In genomic region chr13:41619470-41619869, GRCm38 (mm10) we compare ENCODE assay signal across 24 mouse cellular contexts. TPM values are rescaled to one million over a fixed set of nuclear protein-coding genes. Genes with fewer than 3 reads are reported as not detected.
A peak's percentile ranks its signal among the peaks of the same experiment; 100 is the strongest.
DNase-seq lines count a peak whose midpoint lies in the region; ATAC-seq and TF ChIP-seq lines count a peak whose summit lies in the region.
"Had no signal": no experiment of that assay in that cellular context is flagged by ENCODE, and none has a peak within 500 bp of the region (broad histone marks: within the 10 kb centered on the region; RNA-seq: fewer than 3 reads in every experiment).

No protein-coding gene starts in this region.

- TF ChIP-seq CTCF in intestine, postnatal 0 days (IDR thresholded peaks at IDR 0.05; ENCODE audit: low read depth) = no peak

- 85% methylated on average over 4 of the region's 4 CpGs for WGBS in intestine, embryonic 14.5 days
- 71% methylated on average over 4 of the region's 4 CpGs for WGBS in intestine, postnatal 0 days
- WGBS in liver, embryonic 15.5 days (ENCODE audit: insufficient replicate concordance) = 33% methylated on average over 4 of the region's 4 CpGs

- no peak overlapping the region for H3K4me2 ChIP-seq in intestine, embryonic 14.5 days (ENCODE audit: low read length)
- H3K4me2 ChIP-seq in intestine, postnatal 0 days (replicated peaks; ENCODE audit: low read depth) = no peak overlapping the region
- no peak overlapping the region for H3K4me2 ChIP-seq in liver, embryonic 15.5 days
- H3K4me2 ChIP-seq: heart, embryonic 13.5 days; midbrain, embryonic 12.5 days; neural tube, embryonic 12.5 days had no signal

- peak; percentile 38 for DNase-seq in intestine, embryonic 14.5 days (ENCODE audit: low spot score)
- DNase-seq in layer of hippocampus, postnatal 10 days (ENCODE audit: low spot score in 2 of 2) = no peak
- DNase-seq in urinary bladder, adult 2 months (ENCODE audit: low spot score) = no peak
- DNase-seq: adrenal gland, adult 8-10 months; cerebellum, postnatal 36 days; heart, postnatal 36 days; kidney, adult 2 months; kidney, postnatal 10 days; lung, adult 2 months; right cerebral cortex, adult 18-20 months had no signal

- H3K9me3 ChIP-seq in intestine, embryonic 14.5 days (ENCODE audit: control insufficient read depth, low read length) = no peaks in the 10 kb centered on the region
- H3K9me3 ChIP-seq in intestine, postnatal 0 days (ENCODE audit: control insufficient read depth) = no peaks in the 10 kb centered on the region
- no peaks in the 10 kb centered on the region for H3K9me3 ChIP-seq in liver, embryonic 15.5 days (replicated peaks)
- H3K9me3 ChIP-seq: embryonic facial prominence, embryonic 10.5 days; heart, embryonic 13.5 days; limb, embryonic 10.5 days; midbrain, embryonic 12.5 days; neural tube, embryonic 12.5 days had no signal

- no peaks in the 10 kb centered on the region for H3K4me1 ChIP-seq in intestine, embryonic 14.5 days (replicated peaks; ENCODE audit: control insufficient read depth, insufficient read depth, low read length)
- H3K4me1 ChIP-seq in intestine, postnatal 0 days (replicated peaks; ENCODE audit: control insufficient read depth, insufficient read depth, low read length) = peaks cover 8% of the 10 kb centered on the region; the same call in 1 of the 2 replicates
- H3K4me1 ChIP-seq in liver, embryonic 15.5 days (replicated peaks) = peaks cover 13% of the 10 kb centered on the region
- H3K4me1 ChIP-seq: limb, embryonic 10.5 days; neural tube, embryonic 12.5 days had no signal

- no peaks in the 10 kb centered on the region for H3K36me3 ChIP-seq in intestine, embryonic 14.5 days (ENCODE audit: control insufficient read depth, insufficient read depth, low read length)
- no peaks in the 10 kb centered on the region for H3K36me3 ChIP-seq in intestine, postnatal 0 days (ENCODE audit: control insufficient read depth, insufficient read depth)
- no peaks in the 10 kb centered on the region for H3K36me3 ChIP-seq in liver, embryonic 15.5 days (replicated peaks)
- H3K36me3 ChIP-seq: embryonic facial prominence, embryonic 10.5 days; heart, embryonic 13.5 days; limb, embryonic 10.5 days; midbrain, embryonic 12.5 days; neural tube, embryonic 12.5 days had no signal

- no peaks in the 10 kb centered on the region for H3K27me3 ChIP-seq in intestine, embryonic 14.5 days (replicated peaks; ENCODE audit: control insufficient read depth, insufficient read depth, low read length)
- H3K27me3 ChIP-seq in intestine, postnatal 0 days (replicated peaks; ENCODE audit: control insufficient read depth, insufficient read depth, low read length) = no peaks in the 10 kb centered on the region
- H3K27me3 ChIP-seq in liver, embryonic 15.5 days = no peaks in the 10 kb centered on the region
- H3K27me3 ChIP-seq: heart, embryonic 13.5 days; midbrain, embryonic 12.5 days; neural tube, embryonic 12.5 days had no signal

- H3K4me3 ChIP-seq in intestine, embryonic 14.5 days (ENCODE audit: low read depth, low read length) = no peak overlapping the region
- no peak overlapping the region for H3K4me3 ChIP-seq in intestine, postnatal 0 days (ENCODE audit: low read depth, low read length)
- H3K4me3 ChIP-seq in liver, embryonic 15.5 days (replicated peaks) = no peak overlapping the region
- H3K4me3 ChIP-seq: embryonic facial prominence, embryonic 10.5 days; heart, embryonic 13.5 days; left cerebral cortex, adult 2 months; limb, embryonic 10.5 days; midbrain, embryonic 12.5 days; neural tube, embryonic 12.5 days had no signal

- no peak overlapping the region for H3K27ac ChIP-seq in intestine, embryonic 14.5 days (ENCODE audit: low read depth)
- no peak overlapping the region for H3K27ac ChIP-seq in intestine, postnatal 0 days (ENCODE audit: low read depth, low read length)
- H3K27ac ChIP-seq in liver, embryonic 15.5 days (replicated peaks) = 0 out of 2 replicates have a peak overlapping the region, but pooled peaks have one; percentile 38
- H3K27ac ChIP-seq: embryonic facial prominence, embryonic 10.5 days; heart, embryonic 13.5 days; hindbrain, postnatal 0 days; left cerebral cortex, adult 2 months; limb, embryonic 10.5 days; midbrain, embryonic 12.5 days; neural tube, embryonic 12.5 days; stomach, postnatal 0 days had no signal

- no peak for ATAC-seq in intestine, embryonic 14.5 days (replicated peaks; ENCODE audit: low FRiP score, low TSS enrichment, low read depth)
- no peak for ATAC-seq in intestine, postnatal 0 days
- ATAC-seq in granulocyte monocyte progenitor cell, adult 5-6 weeks (replicated peaks; ENCODE audit: poor library complexity, severe bottlenecking) = peak; percentile 89
- peak; percentile 76 for ATAC-seq in liver, embryonic 15.5 days (ENCODE audit: insufficient read depth)
- ATAC-seq in monocyte, adult 5-6 weeks (replicated peaks; ENCODE audit: insufficient number of reproducible peaks, low FRiP score, low TSS enrichment, poor library complexity, severe bottlenecking) = peak; percentile 69
- ATAC-seq in frontal cortex, adult (ENCODE audit: low TSS enrichment) = no peak
- ATAC-seq: forebrain, embryonic 14.5 days; hindbrain, postnatal 0 days had no signal

- no peak overlapping the region for H3K9ac ChIP-seq in intestine, embryonic 14.5 days (ENCODE audit: low read length)
- H3K9ac ChIP-seq in intestine, postnatal 0 days (ENCODE audit: low read depth, low read length) = no peak overlapping the region
- no peak overlapping the region for H3K9ac ChIP-seq in liver, embryonic 15.5 days
- H3K9ac ChIP-seq: heart, embryonic 13.5 days; midbrain, embryonic 12.5 days; neural tube, embryonic 12.5 days had no signal

RNA-seq across cellular contexts. Expression of gene Tmem170b, which starts 13.8 kb away (rescaled TPM):
- polyA plus RNA-seq in intestine, embryonic 14.5 days (2014; fragmentation: Nextera tagmentation; extraction: Ambion mirVana) = 14.3 and 14.9 TPM in 2 replicates
- polyA plus RNA-seq in intestine, postnatal 0 days (2015; fragmentation: Nextera tagmentation; extraction: Ambion mirVana) = 7.7 and 8.9 TPM in 2 replicates
- 23.8 and 24.3 TPM in 2 replicates for total RNA-seq in granulocyte monocyte progenitor cell, adult 5-6 weeks (2014; fragmentation: Nextera tagmentation)
- total RNA-seq in granulocyte monocyte progenitor cell, adult 5-6 weeks (2017) = 20.8 and 24.3 TPM in 2 replicates
- polyA plus RNA-seq in liver, embryonic 15.5 days (2015; fragmentation: Nextera tagmentation; extraction: Ambion mirVana) = 5.8 and 6.2 TPM in 2 replicates
- 17.6 to 20.1 TPM (median 18.7 TPM) in 3 replicates for total RNA-seq in monocyte, adult 5-6 weeks (2017)
- total RNA-seq in layer of hippocampus, postnatal 10 days (2021) = 10 to 100 TPM; 88.5 to 95.5 TPM
- polyA plus RNA-seq in urinary bladder, adult 2 months (2012; rRNA removed) = 4.0 and 5.3 TPM in 2 replicates

Comparison
In these comparisons a context has a peak if more than half of its experiments do, and no peak if none do; other contexts are left out.
1. ATAC-seq: peak in granulocyte monocyte progenitor cell, adult 5-6 weeks (single experiment), liver, embryonic 15.5 days (single experiment) and monocyte, adult 5-6 weeks (single experiment); none in intestine, embryonic 14.5 days (single experiment), intestine, postnatal 0 days (single experiment) and frontal cortex, adult (single experiment).